Comparison of ENCODE assay signal across 22 mouse cellular contexts in genomic region chr13:49154028-49154427, GRCm38 (mm10). TPM values are rescaled to one million over a fixed set of nuclear protein-coding genes. Genes with fewer than 3 reads are reported as not detected.
DNase-seq lines count a peak whose midpoint lies in the region; ATAC-seq and TF ChIP-seq lines count a peak whose summit lies in the region.
"Had no signal": no experiment of that assay in that cellular context is flagged by ENCODE, and none has a peak within 500 bp of the region (broad histone marks: within the 10 kb centered on the region; RNA-seq: fewer than 3 reads in every experiment).

No protein-coding gene starts in this region.

- peak overlapping the region; percentile 24; the same call in 1 of the 2 replicates for H3K27ac ChIP-seq in gastrocnemius, adult 2 months
- peak overlapping the region; percentile 49 for H3K27ac ChIP-seq in heart, embryonic 16.5 days (ENCODE audit: low read length)
- H3K27ac ChIP-seq in heart, embryonic 11.5 days (ENCODE audit: low read depth, low read length), result no peak overlapping the region
- no peak overlapping the region for H3K27ac ChIP-seq in kidney, adult 2 months (ENCODE audit: insufficient read depth, low read depth, low read length)
- H3K27ac ChIP-seq in kidney, embryonic 14.5 days (ENCODE audit: low read depth, low read length), result no peak overlapping the region
- H3K27ac ChIP-seq: embryonic facial prominence, embryonic 13.5 days; forebrain, embryonic 12.5 days; liver, embryonic 13.5 days had no signal

- no peaks in the 10 kb centered on the region for H3K9me3 ChIP-seq in heart, embryonic 16.5 days (replicated peaks; ENCODE audit: control insufficient read depth, low read length)
- H3K9me3 ChIP-seq in heart, embryonic 11.5 days (replicated peaks; ENCODE audit: control insufficient read depth, low read length), result no peaks in the 10 kb centered on the region
- H3K9me3 ChIP-seq in kidney, embryonic 14.5 days (ENCODE audit: control insufficient read depth, low read length), result no peaks in the 10 kb centered on the region; the same call in 1 of the 2 replicates
- H3K9me3 ChIP-seq: embryonic facial prominence, embryonic 13.5 days; forebrain, embryonic 12.5 days; liver, embryonic 13.5 days had no signal

- no peak overlapping the region for H3K4me2 ChIP-seq in heart, embryonic 16.5 days (ENCODE audit: low read depth, low read length)
- no peak overlapping the region for H3K4me2 ChIP-seq in heart, embryonic 11.5 days
- no peak overlapping the region for H3K4me2 ChIP-seq in kidney, embryonic 14.5 days (replicated peaks; ENCODE audit: low read depth, low read length)
- H3K4me2 ChIP-seq: embryonic facial prominence, embryonic 13.5 days; forebrain, embryonic 12.5 days; liver, embryonic 13.5 days; midbrain, embryonic 11.5 days had no signal

- no peak for TF ChIP-seq CTCF in gastrocnemius, adult 2 months (IDR thresholded peaks at IDR 0.05)
- no peak for TF ChIP-seq CTCF in kidney, adult 2 months (conservative IDR thresholded peaks at IDR 0.05; ENCODE audit: insufficient read depth, insufficient read length, low read depth, low read length)

- H3K27me3 ChIP-seq in heart, embryonic 16.5 days (ENCODE audit: control insufficient read depth, insufficient read depth, low read length), result peaks cover 8% of the 10 kb centered on the region; the same call in 1 of the 2 replicates
- peaks cover 24% of the 10 kb centered on the region for H3K27me3 ChIP-seq in heart, embryonic 11.5 days (ENCODE audit: control insufficient read depth, insufficient read depth, low read length)
- H3K27me3 ChIP-seq in kidney, adult 2 months (replicated peaks; ENCODE audit: control insufficient read depth, insufficient read depth, low read length), result no peaks in the 10 kb centered on the region
- H3K27me3 ChIP-seq in kidney, embryonic 14.5 days (ENCODE audit: control insufficient read depth, insufficient read depth, low read length), result 0 out of 2 replicates have a peak, but pooled peaks cover 4% of the 10 kb centered on the region

- DNase-seq in gastrocnemius, adult 2 months, result no peak
- DNase-seq in gastrocnemius, adult 18-20 months (ENCODE audit: low spot score), result no peak
- peak; percentile 50 for DNase-seq in kidney, adult 2 months
- peak; percentile 39 for DNase-seq in kidney, postnatal 14 days
- no peak for DNase-seq in ovary, postnatal 36 days (ENCODE audit: low spot score)
- DNase-seq: adrenal gland, postnatal 10 days; cerebellum, adult 18-20 months; cerebellum, postnatal 36 days; embryo, embryonic 11 days; heart, postnatal 4 days; layer of hippocampus, adult 9-11 months; liver, embryonic 13.5 days; lung, adult 2 months; lung, postnatal 14 days had no signal

- H3K4me3 ChIP-seq in gastrocnemius, adult 2 months, result no peak overlapping the region
- H3K4me3 ChIP-seq in heart, embryonic 16.5 days (ENCODE audit: low read length), result no peak overlapping the region
- H3K4me3 ChIP-seq in heart, embryonic 11.5 days (ENCODE audit: low read depth, low read length), result no peak overlapping the region
- no peak overlapping the region for H3K4me3 ChIP-seq in kidney, adult 2 months (ENCODE audit: insufficient read depth, low read depth, low read length)
- H3K4me3 ChIP-seq in kidney, embryonic 14.5 days (ENCODE audit: low read length), result no peak overlapping the region
- H3K4me3 ChIP-seq: embryonic facial prominence, embryonic 13.5 days; erythroblast, embryonic 14.5 days; forebrain, embryonic 12.5 days; liver, embryonic 13.5 days had no signal

- TF ChIP-seq POLR2A in kidney, adult 2 months (IDR thresholded peaks at IDR 0.05; ENCODE audit: low read depth, low read length), result no peak

- 66% methylated on average over 10 of the region's 10 CpGs for WGBS in heart, embryonic 16.5 days
- 73% methylated on average over 10 of the region's 10 CpGs for WGBS in heart, embryonic 11.5 days (ENCODE audit: insufficient replicate concordance)
- WGBS in kidney, adult 2 months, result 38% methylated on average over 10 of the region's 10 CpGs
- WGBS in kidney, embryonic 14.5 days, result 76% methylated on average over 10 of the region's 10 CpGs

- no peaks in the 10 kb centered on the region for H3K36me3 ChIP-seq in heart, embryonic 16.5 days (ENCODE audit: control insufficient read depth, insufficient read depth)
- no peaks in the 10 kb centered on the region for H3K36me3 ChIP-seq in heart, embryonic 11.5 days (ENCODE audit: control insufficient read depth, insufficient read depth, low read length)
- H3K36me3 ChIP-seq in kidney, adult 2 months (ENCODE audit: control insufficient read depth, insufficient read depth, low read length), result no peaks in the 10 kb centered on the region
- no peaks in the 10 kb centered on the region for H3K36me3 ChIP-seq in kidney, embryonic 14.5 days (ENCODE audit: control insufficient read depth, insufficient read depth, low read length)
- H3K36me3 ChIP-seq: embryonic facial prominence, embryonic 13.5 days; forebrain, embryonic 12.5 days; liver, embryonic 13.5 days had no signal

- H3K9ac ChIP-seq in heart, embryonic 16.5 days (ENCODE audit: low read length), result peak overlapping the region; percentile 53
- H3K9ac ChIP-seq in heart, embryonic 11.5 days (ENCODE audit: low read depth, low read length), result no peak overlapping the region; the same call in 1 of the 2 replicates
- no peak overlapping the region for H3K9ac ChIP-seq in kidney, embryonic 14.5 days (ENCODE audit: low read depth, low read length)
- H3K9ac ChIP-seq: embryonic facial prominence, embryonic 13.5 days; forebrain, embryonic 12.5 days; liver, embryonic 13.5 days had no signal

- peaks cover 10% of the 10 kb centered on the region for H3K4me1 ChIP-seq in heart, embryonic 16.5 days (ENCODE audit: control insufficient read depth, insufficient read depth, low read length)
- H3K4me1 ChIP-seq in heart, embryonic 11.5 days (ENCODE audit: control insufficient read depth, insufficient read depth, low read length), result 0 out of 2 replicates have a peak, but pooled peaks cover 4% of the 10 kb centered on the region
- H3K4me1 ChIP-seq in kidney, adult 2 months (ENCODE audit: control insufficient read depth, insufficient read depth, low read length), result no peaks in the 10 kb centered on the region; the same call in 1 of the 2 replicates
- H3K4me1 ChIP-seq in kidney, embryonic 14.5 days (ENCODE audit: control insufficient read depth, insufficient read depth, low read length), result no peaks in the 10 kb centered on the region
- H3K4me1 ChIP-seq: forebrain, embryonic 12.5 days; liver, embryonic 13.5 days had no signal

- intact Hi-C loops in gastrocnemius, adult 2 months (cut with DNase I), result loop anchor here (5.0 kb wide), 1 partner anchor 82 kb away; no protein-coding TSS in a partner anchor

- no peak for ATAC-seq in heart, embryonic 16.5 days (replicated peaks; ENCODE audit: extremely low read depth, insufficient read depth, low FRiP score)
- ATAC-seq in heart, embryonic 11.5 days (replicated peaks; ENCODE audit: insufficient number of reproducible peaks, low FRiP score, low TSS enrichment), result no peak
- ATAC-seq in kidney, embryonic 14.5 days (ENCODE audit: low FRiP score, low TSS enrichment), result no peak

RNA-seq across cellular contexts. Expression of gene Wnk2, which starts 6.2 kb away (rescaled TPM):
- 10 to 100 TPM; 58.9 to 99.2 TPM for total RNA-seq in gastrocnemius, adult 2 months (2021)
- 10 to 100 TPM; 63.4 to 85.0 TPM for total RNA-seq in gastrocnemius, adult 18-20 months (2021)
- polyA plus RNA-seq in heart, embryonic 16.5 days (2015; fragmentation: Nextera tagmentation; extraction: Ambion mirVana), result 1.8 and 1.9 TPM in 2 replicates
- 0.99 and 1.6 TPM in 2 replicates for polyA plus RNA-seq in heart, embryonic 11.5 days (2014; fragmentation: Nextera tagmentation; extraction: Ambion mirVana)
- 2.3 and 2.7 TPM in 2 replicates for polyA plus RNA-seq in kidney, adult 2 months (2012; rRNA removed)
- polyA plus RNA-seq in kidney, embryonic 14.5 days (2014; fragmentation: Nextera tagmentation; extraction: Ambion mirVana), result 1.7 and 2.1 TPM in 2 replicates
- total RNA-seq: megakaryocyte progenitor cell, adult 5-6 weeks had no signal
- polyA plus RNA-seq: erythroblast, embryonic 14.5 days had no signal

RNA-seq across cellular contexts. Expression of gene Ninj1, which starts 33.3 kb away (rescaled TPM):
- total RNA-seq in gastrocnemius, adult 2 months (2021), result 10 to 100 TPM; 17.2 to 18.7 TPM
- total RNA-seq in gastrocnemius, adult 18-20 months (2021), result 10 to 100 TPM; 17.3 to 23.8 TPM
- 78.8 and 84.5 TPM in 2 replicates for polyA plus RNA-seq in heart, embryonic 16.5 days (2015; fragmentation: Nextera tagmentation; extraction: Ambion mirVana)
- polyA plus RNA-seq in heart, embryonic 11.5 days (2014; fragmentation: Nextera tagmentation; extraction: Ambion mirVana), result 59.1 and 60.6 TPM in 2 replicates
- polyA plus RNA-seq in kidney, adult 2 months (2012; rRNA removed), result 735 and 1,000 TPM in 2 replicates
- 43.8 and 54.2 TPM in 2 replicates for polyA plus RNA-seq in kidney, embryonic 14.5 days (2014; fragmentation: Nextera tagmentation; extraction: Ambion mirVana)

Comparison
In these comparisons a context has a peak if more than half of its experiments do, and no peak if none do; other contexts are left out.
1. H3K27ac ChIP-seq: peak in gastrocnemius, adult 2 months (single experiment) and heart, embryonic 16.5 days (single experiment); none in heart, embryonic 11.5 days (single experiment), kidney, adult 2 months (single experiment) and kidney, embryonic 14.5 days (single experiment).
2. DNase-seq: peak in kidney, adult 2 months (single experiment) and kidney, postnatal 14 days (single experiment); none in gastrocnemius, adult 2 months (single experiment), gastrocnemius, adult 18-20 months (single experiment) and ovary, postnatal 36 days (single experiment).